Mouse (Mus musculus) forebrain, embryonic 11.5 days (tissue): ENCODE measurements around the gene Atxn1. TPM values are rescaled to one million over a fixed set of nuclear protein-coding genes. Genes with fewer than 3 reads are reported as not detected.

ENCODE experiments used
- ATAC-seq: fragments of 200-750 bp; cut with Nextera tagmentation; replicated peaks from 2 replicates; pipeline ENCODE4 v1.8.0; 2017; ENCODE audit warnings: moderate TSS enrichment; ENCODE audit not compliant: low FRiP score
- DNase-seq: peaks from one replicate; pipeline ENCODE4 v3.0.0-alpha.2; 2017; ENCODE audit warnings: low spot score
- H3K27ac ChIP-seq: fragments of 300-500 bp; sonication (generic); 2 replicates; pipeline ENCODE4 v1.5.1; 2014; ENCODE audit warnings: low read depth, low read length
- H3K27me3 ChIP-seq: fragments of 300-500 bp; sonication (generic); 2 replicates; pipeline ENCODE4 v1.6.1; 2014; ENCODE audit warnings: mild to moderate bottlenecking, low read length, mixed read lengths; ENCODE audit not compliant: control insufficient read depth, insufficient read depth
- H3K36me3 ChIP-seq: fragments of 300-500 bp; sonication (generic); 2 replicates; pipeline ENCODE4 v1.6.1; 2014; ENCODE audit warnings: mild to moderate bottlenecking, low read length, moderate library complexity, mixed read lengths; ENCODE audit not compliant: control insufficient read depth, insufficient read depth
- H3K4me1 ChIP-seq: fragments of 300-500 bp; sonication (generic); replicated peaks from 2 replicates; pipeline ENCODE4 v1.6.1; 2014; ENCODE audit warnings: low read length, mixed read lengths; ENCODE audit not compliant: control insufficient read depth, insufficient read depth
- H3K4me2 ChIP-seq: fragments of 300-500 bp; sonication (generic); 2 replicates; pipeline ENCODE4 v1.6.1; 2014; ENCODE audit warnings: low read depth, mild to moderate bottlenecking, low read length, moderate library complexity, mixed read lengths; ENCODE audit not compliant: severe bottlenecking
- H3K4me3 ChIP-seq: fragments of 300-500 bp; sonication (generic); 2 replicates; pipeline ENCODE4 v1.5.1; 2014; ENCODE audit warnings: low read depth, low read length
- H3K9ac ChIP-seq: fragments of 300-500 bp; sonication (generic); 2 replicates; pipeline ENCODE4 v1.6.1; 2014; ENCODE audit warnings: low read length
- H3K9me3 ChIP-seq: fragments of 300-500 bp; sonication (generic); 2 replicates; pipeline ENCODE4 v1.6.1; 2016; ENCODE audit warnings: low read length, mixed read lengths; ENCODE audit not compliant: control insufficient read depth
- WGBS: fragments of 180-500 bp; shearing (Covaris S2); extraction: QIAGEN DNeasy Blood & Tissue Kit; methylation state at CpG from one replicate; pipeline ENCODE4 v1.1.7; 2014; 5-methylcytosine and 5-hydroxymethylcytosine counted together
- polyA plus RNA-seq: library from polyadenylated mRNA; unstranded; fragments of >200 nt; fragmentation: Nextera tagmentation; extraction: Ambion mirVana; gene quantifications from 2 replicates; pipeline ENCODE4 v1.2.1, GENCODE M21; 2014

Gene Atxn1
- polyA plus RNA-seq, 1 experiment from 2014 or later = 3.3 TPM

GRCm38 (mm10) chr13:45929744-45930143 lies 35.1 kb downstream of the Atxn1 start:
- Histone ChIP-seq H3K4me2 (no peak overlapping the region), H3K9me3 (no peaks in the 10 kb centered on the region), H3K9ac (no peak overlapping the region), H3K4me3 (no peak overlapping the region), H3K36me3 (no peaks in the 10 kb centered on the region), H3K27me3 (no peaks in the 10 kb centered on the region), H3K27ac (no peak overlapping the region), H3K4me1 (no peaks in the 10 kb centered on the region)
- ATAC-seq = no peak
- no peak for DNase-seq
- WGBS = 81% methylated on average over 5 of the region's 5 CpGs

DNA sequence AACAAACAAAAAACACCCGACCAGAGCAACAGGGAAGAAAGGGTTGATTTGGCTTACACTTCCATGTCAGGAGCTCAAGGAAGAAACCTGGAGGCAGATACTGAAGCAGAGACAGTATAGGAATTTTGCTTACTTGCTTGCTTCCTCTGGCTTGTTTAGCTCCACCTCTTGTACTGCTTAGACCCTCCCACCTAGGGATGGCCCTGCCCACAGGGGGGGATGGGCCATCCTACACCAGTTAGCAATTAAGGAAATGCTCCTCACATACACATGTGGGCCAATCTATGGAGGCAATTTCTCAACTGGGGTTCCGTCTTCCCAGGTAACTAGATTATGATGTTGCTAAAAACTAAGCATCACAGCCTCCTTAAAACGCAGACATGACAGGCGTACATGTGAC lies 39.5 kb downstream of the Atxn1 start:
- H3K4me1 ChIP-seq = no peaks in the 10 kb centered on the region
- H3K4me2 ChIP-seq = no peak overlapping the region
- no peak overlapping the region for H3K9ac ChIP-seq
- WGBS = 89% methylated on average over 4 of the region's 4 CpGs
- no peak overlapping the region for H3K4me3 ChIP-seq
- DNase-seq (no peak), ATAC-seq (no peak)
- no peak overlapping the region for H3K27ac ChIP-seq
- no peaks in the 10 kb centered on the region for H3K36me3 ChIP-seq
- H3K27me3 ChIP-seq = no peaks in the 10 kb centered on the region
- no peaks in the 10 kb centered on the region for H3K9me3 ChIP-seq

- Histone ChIP-seq H3K27me3 (no peaks in the 10 kb centered on the region), H3K9ac (no peak overlapping the region), H3K4me1 (no peaks in the 10 kb centered on the region), H3K9me3 (no peaks in the 10 kb centered on the region), H3K4me3 (no peak overlapping the region), H3K27ac (no peak overlapping the region), H3K36me3 (no peaks in the 10 kb centered on the region), H3K4me2 (no peak overlapping the region)
- ATAC-seq (no peak), DNase-seq (no peak)
- WGBS = 82% methylated on average over 7 of the region's 7 CpGs
Measured at GRCm38 (mm10) chr13:45924555-45924954, 40.3 kb downstream of the Atxn1 start.

GRCm38 (mm10) chr13:45923086-45923485 lies 41.7 kb downstream of the Atxn1 start:
- no peaks in the 10 kb centered on the region for H3K27me3 ChIP-seq
- 96% methylated on average over 1 of the region's 1 CpGs for WGBS
- H3K9ac ChIP-seq = no peak overlapping the region
- no peak overlapping the region for H3K27ac ChIP-seq
- no peaks in the 10 kb centered on the region for H3K36me3 ChIP-seq
- no peak overlapping the region for H3K4me3 ChIP-seq
- no peak overlapping the region for H3K4me2 ChIP-seq
- H3K9me3 ChIP-seq = no peaks in the 10 kb centered on the region
- ATAC-seq (no peak), DNase-seq (peak; percentile 21)
- no peaks in the 10 kb centered on the region for H3K4me1 ChIP-seq

- DNase-seq (peak; percentile 34), ATAC-seq (no peak)
- Histone ChIP-seq H3K4me1 (no peaks in the 10 kb centered on the region), H3K27ac (no peak overlapping the region), H3K27me3 (no peaks in the 10 kb centered on the region), H3K36me3 (no peaks in the 10 kb centered on the region), H3K4me2 (no peak overlapping the region), H3K9me3 (no peaks in the 10 kb centered on the region), H3K9ac (no peak overlapping the region), H3K4me3 (no peak overlapping the region)
- WGBS = 79% methylated on average over 9 of the region's 9 CpGs
Measured at GRCm38 (mm10) chr13:45922467-45922866, 42.3 kb downstream of the Atxn1 start.

DNA sequence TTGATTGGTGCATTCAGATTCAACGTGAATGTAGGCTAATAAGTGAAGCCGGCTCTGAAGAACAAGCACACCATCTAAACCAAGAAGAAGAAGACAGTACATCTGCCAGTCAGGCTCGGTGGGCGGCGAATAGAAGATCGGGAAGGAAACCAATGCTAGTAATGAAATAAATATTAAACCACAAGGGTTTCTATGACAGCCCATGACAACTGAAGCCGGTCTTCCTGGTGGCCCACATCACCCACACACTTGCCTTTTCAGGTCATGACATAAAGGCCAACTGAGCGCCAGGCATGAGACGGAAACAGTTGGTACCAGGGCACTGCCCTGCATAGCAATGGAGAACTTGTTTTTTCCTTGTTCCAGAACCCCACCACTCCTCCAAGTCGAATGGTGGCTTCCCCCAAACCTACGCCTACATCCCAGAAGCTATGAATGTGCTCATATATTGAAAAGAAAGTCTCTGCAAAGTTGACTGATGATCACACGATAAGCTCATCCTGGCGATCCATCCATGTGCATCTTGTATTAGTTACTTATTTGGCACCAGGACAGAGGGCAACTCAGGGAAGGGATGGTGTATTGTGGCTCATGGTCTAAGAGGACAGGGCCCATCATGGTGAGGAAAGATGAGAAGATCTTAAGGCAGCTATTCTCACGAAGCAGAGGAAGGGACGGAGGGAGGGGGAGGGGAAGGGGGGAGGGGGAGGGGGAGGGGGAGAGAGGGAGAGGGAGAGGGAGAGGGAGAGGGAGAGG lies 45.7 kb downstream of the Atxn1 start:
- WGBS = 92% methylated on average over 13 of the region's 15 CpGs
- H3K27ac ChIP-seq = no peak overlapping the region
- DNase-seq (no peak), ATAC-seq (no peak)
- H3K36me3 ChIP-seq = no peaks in the 10 kb centered on the region
- H3K4me1 ChIP-seq = no peaks in the 10 kb centered on the region
- H3K9me3 ChIP-seq = no peaks in the 10 kb centered on the region
- no peak overlapping the region for H3K9ac ChIP-seq
- H3K4me3 ChIP-seq = no peak overlapping the region
- H3K27me3 ChIP-seq = no peaks in the 10 kb centered on the region
- H3K4me2 ChIP-seq = no peak overlapping the region

DNA sequence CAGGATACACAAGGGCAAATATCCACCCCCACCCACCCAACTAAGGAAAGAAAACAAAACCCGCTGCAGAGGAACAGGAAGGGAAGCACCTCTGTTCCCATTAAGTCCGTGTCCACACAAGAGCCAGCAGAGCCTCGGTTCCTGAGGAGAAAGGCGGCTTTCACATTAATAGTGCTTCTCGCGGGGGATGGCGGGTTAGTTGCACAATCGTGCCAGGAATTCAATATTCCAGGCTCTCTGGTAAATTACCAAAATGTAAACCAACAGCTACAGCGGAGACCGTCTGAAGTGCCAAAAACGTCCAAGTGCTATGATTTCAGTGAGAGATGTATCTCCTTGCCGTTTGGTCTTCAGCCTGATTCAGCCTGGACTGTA lies 46.8 kb downstream of the Atxn1 start:
- Histone ChIP-seq H3K36me3 (no peaks in the 10 kb centered on the region), H3K4me1 (no peaks in the 10 kb centered on the region), H3K9me3 (no peaks in the 10 kb centered on the region), H3K27me3 (no peaks in the 10 kb centered on the region), H3K4me2 (no peak overlapping the region), H3K27ac (no peak overlapping the region), H3K9ac (no peak overlapping the region), H3K4me3 (no peak overlapping the region)
- WGBS = 89% methylated on average over 12 of the region's 12 CpGs
- no peak for ATAC-seq
- no peak for DNase-seq

DNA sequence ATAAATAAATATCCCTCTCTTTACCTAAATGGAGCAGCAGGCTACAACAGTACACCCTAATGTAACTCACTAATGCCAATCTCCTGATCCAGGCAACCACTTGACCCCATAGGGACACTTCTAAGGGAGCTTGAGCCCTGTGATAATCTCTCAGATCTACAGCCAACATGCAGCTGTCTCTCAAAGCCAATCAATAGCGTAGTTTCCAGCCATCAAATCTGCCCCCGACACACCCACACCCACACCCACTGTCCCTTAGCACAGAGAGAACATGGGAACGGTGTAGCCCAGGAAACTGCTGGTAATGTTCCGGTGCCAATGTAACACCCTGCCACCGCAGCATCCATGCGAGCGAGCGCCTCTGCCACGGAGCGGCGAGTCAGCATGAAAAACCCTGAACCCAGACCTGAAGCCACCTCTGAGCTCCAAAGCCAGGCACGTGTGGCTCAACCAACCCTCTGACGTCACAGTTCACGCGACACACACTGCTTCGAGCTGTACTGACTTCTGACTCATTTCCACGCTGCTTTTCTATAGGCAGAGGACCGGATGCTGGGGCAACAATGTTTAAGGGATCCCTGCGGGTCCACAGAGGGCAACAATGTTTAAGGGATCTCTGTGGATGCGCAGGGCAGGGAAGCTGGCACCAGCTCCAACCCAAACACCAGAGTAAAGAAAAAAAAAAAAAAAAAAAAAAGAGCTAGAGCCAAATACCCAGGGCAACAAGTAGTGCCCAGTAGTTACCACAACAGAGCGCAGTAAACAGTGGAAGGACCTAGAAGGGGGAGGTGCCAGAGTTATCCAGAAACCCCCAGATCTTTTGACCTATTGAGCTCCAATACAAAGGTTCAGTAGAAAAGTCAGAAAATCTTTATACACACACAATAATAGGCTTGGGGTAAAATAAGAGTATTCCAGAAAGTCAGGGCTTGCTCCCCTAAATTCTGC lies 47.5 kb downstream of the Atxn1 start:
- WGBS = 91% methylated on average over 21 of the region's 21 CpGs
- Histone ChIP-seq H3K36me3 (no peaks in the 10 kb centered on the region), H3K27ac (no peak overlapping the region), H3K9ac (no peak overlapping the region), H3K9me3 (no peaks in the 10 kb centered on the region), H3K4me1 (no peaks in the 10 kb centered on the region), H3K4me2 (no peak overlapping the region), H3K4me3 (no peak overlapping the region), H3K27me3 (no peaks in the 10 kb centered on the region)
- ATAC-seq (no peak), DNase-seq (no peak)
